Mouse (Mus musculus) hematopoietic multipotent progenitor cell, adult 10-12 weeks (in vitro differentiated cells): ENCODE measurements around the gene Olfr930. TPM values are rescaled to one million over a fixed set of nuclear protein-coding genes. Genes with fewer than 3 reads are reported as not detected.

Experiments used
- polyA plus RNA-seq: library from polyadenylated mRNA; stranded (reverse); fragments of >175 nt; gene quantifications from 2 replicates; pipeline ENCODE4 v1.2.3, GENCODE M21; 2012; ENCODE audit warnings: low replicate concordance

The Olfr930 gene
- polyA plus RNA-seq = not detected in 2 replicates

GRCm38 (mm10) chr9:38929509-38929908 lies at the start of gene Olfr930:
TSS of gene Olfr930 (plus strand) at chr9:38929809.

GRCm38 (mm10) chr9:38972013-38972412 lies 42.4 kb downstream of the Olfr930 start, which contains the start of gene Olfr933:
TSS of gene Olfr933 (plus strand) at chr9:38972313.

Other genes starting within 250 kb of the Olfr930 start
- not detected in 2 replicates for gene Olfr919, start 226.1 kb upstream of the Olfr930 start, polyA plus RNA-seq
- gene Vwa5a, start 211.5 kb upstream of the Olfr930 start, polyA plus RNA-seq = 1.7 and 1.8 TPM in 2 replicates
- gene Olfr920, start 177.5 kb upstream of the Olfr930 start, polyA plus RNA-seq = 0.02 TPM in 1 of 2 replicates, not detected in the other
- gene Olfr921, start 156.7 kb upstream of the Olfr930 start, polyA plus RNA-seq = not detected in 2 replicates
- not detected in 2 replicates for gene Olfr922, start 115.2 kb upstream of the Olfr930 start, polyA plus RNA-seq
- not detected in 2 replicates for gene Olfr923, start 103.3 kb upstream of the Olfr930 start, polyA plus RNA-seq
- gene Olfr924, start 85.4 kb upstream of the Olfr930 start, polyA plus RNA-seq = not detected in 2 replicates
- gene Olfr26, start 74.7 kb upstream of the Olfr930 start, polyA plus RNA-seq = not detected in 2 replicates
- not detected in 2 replicates for gene Olfr926, start 52.7 kb upstream of the Olfr930 start, polyA plus RNA-seq
- not detected in 2 replicates for gene Olfr933, start 42.5 kb downstream of the Olfr930 start, polyA plus RNA-seq
- not detected in 2 replicates for gene Olfr934, start 58.5 kb downstream of the Olfr930 start, polyA plus RNA-seq
- not detected in 2 replicates for gene Olfr935, start 69.9 kb downstream of the Olfr930 start, polyA plus RNA-seq
- gene Olfr146, start 93.6 kb downstream of the Olfr930 start, polyA plus RNA-seq = not detected in 2 replicates
- gene Olfr937, start 135.1 kb downstream of the Olfr930 start, polyA plus RNA-seq = not detected in 2 replicates
- not detected in 2 replicates for gene Olfr938, start 149.1 kb downstream of the Olfr930 start, polyA plus RNA-seq
- gene Olfr27, start 198.3 kb downstream of the Olfr930 start, polyA plus RNA-seq = not detected in 2 replicates
- gene Olfr943, start 236.5 kb downstream of the Olfr930 start, polyA plus RNA-seq = not detected in 2 replicates